Mouse (Mus musculus) CH12.LX (cell line): Measurements from ENCODE around the gene Adrb1. TPM values are rescaled to one million over a fixed set of nuclear protein-coding genes. Genes with fewer than 3 reads are reported as not detected.

Experiments used
- DNase-seq: peaks from one replicate; pipeline ENCODE4 v3.0.0-alpha.2; 2013; ENCODE audit errors: extremely low read depth
- H3K27ac ChIP-seq: 2 replicates; pipeline ENCODE4 v1.5.1; 2012; ENCODE audit warnings: low read depth, mild to moderate bottlenecking, control low read depth, moderate library complexity; ENCODE audit not compliant: insufficient read depth
- H3K27me3 ChIP-seq: replicated peaks from 2 replicates; pipeline ENCODE3; 2012; ENCODE audit warnings: inconsistent platforms
- H3K36me3 ChIP-seq, 2 experiments: replicated peaks in 1 of 2; 2 replicates each; pipeline versions ENCODE3 to v1.6.1; 2012; ENCODE audit warnings: inconsistent platforms in 1 of 2, low read length in 1 of 2, mild to moderate bottlenecking in 1 of 2, mixed read lengths in 1 of 2, moderate library complexity in 1 of 2; ENCODE audit not compliant: control insufficient read depth in 1 of 2, insufficient read depth in 1 of 2
- H3K4me1 ChIP-seq, 2 experiments: 2 replicates each; pipeline ENCODE4 v1.6.1; 2012; ENCODE audit warnings: inconsistent platforms in 1 of 2, moderate library complexity in 1 of 2; ENCODE audit not compliant: insufficient read depth in 2 of 2, control insufficient read depth in 1 of 2
- H3K4me2 ChIP-seq: 2 replicates; pipeline ENCODE4 v1.6.1; 2012; ENCODE audit warnings: low read depth, mild to moderate bottlenecking, control low read depth; ENCODE audit not compliant: poor library complexity, insufficient read depth, severe bottlenecking
- H3K4me3 ChIP-seq, 3 experiments: fragments of 150-350 bp in 1 of 3; sonication (generic) in 1 of 3; replicated peaks in 1 of 3; 2 replicates each; pipeline versions ENCODE3 to v1.5.1; 2011 to 2012; ENCODE audit warnings: low read depth in 2 of 3, low read length in 2 of 3, mild to moderate bottlenecking in 2 of 3, moderate library complexity in 2 of 3, control low read depth in 1 of 3, improper control_type of control experiment in 1 of 3, inconsistent platforms in 1 of 3, mixed read lengths in 1 of 3; ENCODE audit not compliant: poor library complexity in 1 of 3
- H3K79me2 ChIP-seq: replicated peaks from 2 replicates; pipeline ENCODE4 v1.6.1; 2012; ENCODE audit warnings: mild to moderate bottlenecking, moderate library complexity; ENCODE audit not compliant: control insufficient read depth, poor library complexity, insufficient read depth, severe bottlenecking; ENCODE audit errors: extremely low read depth
- H3K9ac ChIP-seq: 2 replicates; pipeline ENCODE4 v1.6.1; 2012; ENCODE audit warnings: low read depth, mild to moderate bottlenecking, control low read depth, moderate library complexity; ENCODE audit not compliant: insufficient read depth
- H3K9me3 ChIP-seq: replicated peaks from 2 replicates; pipeline ENCODE3; 2012; ENCODE audit warnings: low read length, inconsistent platforms, mixed read lengths
- BHLHE40 ChIP-seq: IDR thresholded peaks from 2 replicates; pipeline ENCODE4 v1.6.1; 2011; ENCODE audit warnings: mild to moderate bottlenecking, low read depth, low read length, improper control_type of control experiment
- EP300 ChIP-seq: IDR thresholded peaks from 2 replicates; pipeline ENCODE4 v1.6.1; 2011; ENCODE audit warnings: low read length, improper control_type of control experiment
- GABPA ChIP-seq: IDR thresholded peaks from 2 replicates; pipeline ENCODE4 v1.6.1; 2012; ENCODE audit warnings: low read depth, low read length, improper control_type of control experiment, inconsistent platforms; ENCODE audit not compliant: insufficient replicate concordance
- HCFC1 ChIP-seq: IDR thresholded peaks from 2 replicates; pipeline ENCODE4 v1.6.1; 2012; ENCODE audit warnings: low read depth, mild to moderate bottlenecking, inconsistent platforms, low read length, improper control_type of control experiment
- IRF4 ChIP-seq: IDR thresholded peaks from 2 replicates; pipeline ENCODE4 v1.6.1; 2014; ENCODE audit warnings: low read depth, mild to moderate bottlenecking, inconsistent platforms, low read length, improper control_type of control experiment
- JUND ChIP-seq: conservative IDR thresholded peaks from 2 replicates; pipeline ENCODE4 v1.6.1; 2011; ENCODE audit warnings: low read depth, low read length, improper control_type of control experiment
- MAX ChIP-seq: IDR thresholded peaks from 2 replicates; pipeline ENCODE4 v1.6.1; 2011; ENCODE audit warnings: low read length, improper control_type of control experiment
- MEF2A ChIP-seq: IDR thresholded peaks from 2 replicates; pipeline ENCODE4 v1.6.1; 2014; ENCODE audit warnings: low read depth, mild to moderate bottlenecking, inconsistent platforms, low read length, improper control_type of control experiment, borderline replicate concordance
- MXI1 ChIP-seq: IDR thresholded peaks from 2 replicates; pipeline ENCODE4 v1.6.1; 2011; ENCODE audit warnings: mild to moderate bottlenecking, low read depth, low read length, improper control_type of control experiment
- MYC ChIP-seq: IDR thresholded peaks from 2 replicates; pipeline ENCODE4 v1.6.1; 2011; ENCODE audit warnings: low read depth, mild to moderate bottlenecking, improper control_type of control experiment, low read length
- NELFE ChIP-seq: IDR thresholded peaks from 2 replicates; pipeline ENCODE4 v1.6.1; 2011; ENCODE audit warnings: low read depth, low read length, improper control_type of control experiment
- POLR2A ChIP-seq: IDR thresholded peaks from 2 replicates; pipeline ENCODE4 v1.6.1; 2011; ENCODE audit warnings: low read depth, mild to moderate bottlenecking, improper control_type of control experiment, low read length
- POLR2AphosphoS2 ChIP-seq: IDR thresholded peaks from 2 replicates; pipeline ENCODE4 v1.6.1; 2011; ENCODE audit warnings: low read depth, low read length, improper control_type of control experiment
- RAD21 ChIP-seq: IDR thresholded peaks from 2 replicates; pipeline ENCODE4 v1.6.1; 2011; ENCODE audit warnings: low read depth, mild to moderate bottlenecking, low read length, improper control_type of control experiment, moderate library complexity
- RCOR1 ChIP-seq: conservative IDR thresholded peaks from 2 replicates; pipeline ENCODE4 v1.6.1; 2012; ENCODE audit warnings: low read depth, mild to moderate bottlenecking, inconsistent platforms, low read length, improper control_type of control experiment
- SIN3A ChIP-seq: IDR thresholded peaks from 2 replicates; pipeline ENCODE4 v1.6.1; 2012; ENCODE audit warnings: low read length, improper control_type of control experiment, inconsistent platforms
- SMC3 ChIP-seq: IDR thresholded peaks from 2 replicates; pipeline ENCODE4 v1.6.1; 2011; ENCODE audit warnings: low read depth, low read length, improper control_type of control experiment
- TCF12 ChIP-seq: IDR thresholded peaks from 2 replicates; pipeline ENCODE4 v1.6.1; 2014; ENCODE audit warnings: low read depth, mild to moderate bottlenecking, inconsistent platforms, low read length, improper control_type of control experiment
- ZC3H11A ChIP-seq: IDR thresholded peaks from 2 replicates; pipeline ENCODE4 v1.6.1; 2012; ENCODE audit warnings: low read depth, mild to moderate bottlenecking, inconsistent platforms, low read length, improper control_type of control experiment
- dilution Hi-C: fragments of 300-500 bp; cut with MboI; formaldehyde crosslinking; loops from 2 replicates; pipeline ENCODE4 v1.14.3; 2020; ENCODE audit warnings: low sequenced_read_pairs; ENCODE audit not compliant: extremely low pct_unique_long_range_greater_than_20kb, extremely low pct_ligation_motif_present
- in situ Hi-C: fragments of 300-500 bp; cut with MboI; formaldehyde crosslinking; loops from 3 replicates; pipeline ENCODE4 v1.14.3; 2019; ENCODE audit warnings: low sequenced_read_pairs, low pct_ligation_motif_present, low pct_unique_long_range_greater_than_20kb, mixed read lengths
- polyA plus RNA-seq: library from polyadenylated mRNA; unstranded; fragments of >175 nt; gene quantifications from 2 replicates; pipeline ENCODE4 v1.2.1, GENCODE M21; 2012; ENCODE audit warnings: low read depth; ENCODE audit not compliant: insufficient read length
- total RNA-seq, 2 experiments: library from RNA; depleted of rRNA; stranded (reverse); fragments of 300-350 nt in 1 of 2; fragments of >200 nt in 1 of 2; gene quantifications; 2 replicates each; pipeline ENCODE4 v1.2.3; 2012 to 2014

The Adrb1 gene
- total and polyA plus RNA-seq, 3 experiments, result not detected

- dilution Hi-C loops, result no loop called here
- H3K27ac ChIP-seq, result no peak overlapping the region
- no peak for TF ChIP-seq SIN3A
- TF ChIP-seq HCFC1, result no peak
- no peak for TF ChIP-seq NELFE
- no peak for TF ChIP-seq POLR2A
- no peak for TF ChIP-seq SMC3
- no peak for TF ChIP-seq MYC
- TF ChIP-seq POLR2AphosphoS2, result no peak
- TF ChIP-seq EP300, result no peak
- no peak for TF ChIP-seq MXI1
- TF ChIP-seq MAX, result no peak
- no peak for TF ChIP-seq JUND
- TF ChIP-seq IRF4, result no peak
- TF ChIP-seq TCF12, result no peak
- no peak for TF ChIP-seq MEF2A
- no peak for TF ChIP-seq RCOR1
- TF ChIP-seq RAD21, result no peak
- no peak for TF ChIP-seq ZC3H11A
- TF ChIP-seq GABPA, result no peak
- H3K36me3 ChIP-seq, result no peaks in the 10 kb centered on the region
- DNase-seq, result no peak
- in situ Hi-C loops, result no loop called here
- H3K9ac ChIP-seq, result no peak overlapping the region
- peaks cover 5 to 39% of the 10 kb centered on the region in 2 experiments; a peak in 3 of 4 replicates for H3K4me1 ChIP-seq
- no peaks in the 10 kb centered on the region for H3K79me2 ChIP-seq
- H3K4me2 ChIP-seq, result no peak overlapping the region
- peaks cover 3% of the 10 kb centered on the region for H3K9me3 ChIP-seq
- no peak overlapping the region for H3K4me3 ChIP-seq
- H3K27me3 ChIP-seq, result no peaks in the 10 kb centered on the region
These were observed 47.0 kb downstream of the Adrb1 start for GRCm38 (mm10) chr19:56769024-56769423.

- TF ChIP-seq BHLHE40 (peak; percentile 37; the same call in 1 of the 2 replicates), MEF2A (peak; percentile 72), HCFC1 (no peak)
- Histone ChIP-seq H3K9me3 (no peaks in the 10 kb centered on the region), H3K27me3 (no peaks in the 10 kb centered on the region), H3K4me3 (no peak overlapping the region), H3K27ac (no peak overlapping the region), H3K4me2 (no peak overlapping the region), H3K36me3 (no peaks in the 10 kb centered on the region), H3K4me1 (peaks cover 11 to 55% of the 10 kb centered on the region in 2 experiments), H3K79me2 (no peaks in the 10 kb centered on the region), H3K9ac (no peak overlapping the region)
- dilution Hi-C loops, result no loop called here
- DNase-seq, result peak; percentile 72
- in situ Hi-C loops, result no loop called here
These were observed 50.2 kb downstream of the Adrb1 start for GRCm38 (mm10) chr19:56772158-56772557.
